Mouse (Mus musculus) heart, adult 8-10 months (tissue): ENCODE results near the gene Scgb1c1. TPM values are rescaled to one million over a fixed set of nuclear protein-coding genes. Genes with fewer than 3 reads are reported as not detected.
A peak's percentile ranks its signal among the peaks of the same experiment; 100 is the strongest.
"Not testable (repeated sequence)": the region's sequence is repeated elsewhere in the genome, so short reads cannot be mapped to it uniquely, and the experiment has no call there.

Source experiments
- DNase-seq: peaks from one replicate; pipeline ENCODE4 v3.0.0; 2022; ENCODE audit warnings: low spot score
- total RNA-seq, 4 experiments: library from RNA; stranded (reverse); gene quantifications; 2 replicates each; pipeline ENCODE4 v1.2.4; 2022

The Scgb1c1 gene
- total RNA-seq, 4 experiments from 2014 or later = 26.3 to 49.2 (median 37.1) TPM

- no peak for DNase-seq
Measured at GRCm38 (mm10) chr7:140879355-140879754, 34.0 kb downstream of the Scgb1c1 start.

- no peak for DNase-seq
Measured at GRCm38 (mm10) chr7:140880419-140880818, 35.1 kb downstream of the Scgb1c1 start.

GRCm38 (mm10) chr7:140880865-140881515 is 35.6 kb downstream of the Scgb1c1 start:
- DNase-seq = no peak

- DNase-seq = peak; percentile 93
Measured at GRCm38 (mm10) chr7:140881696-140882468, 36.5 kb downstream of the Scgb1c1 start, which contains the start of the genes Psmd13 and Sirt3. Psmd13 (plus strand) TSS chr7:140881968. Sirt3 (minus strand) TSS chr7:140882309.

GRCm38 (mm10) chr7:140882469-140882803 is 37.1 kb downstream of the Scgb1c1 start:
- no peak for DNase-seq

- DNase-seq = not testable (repeated sequence)
Measured at GRCm38 (mm10) chr7:140890636-140891035, 45.3 kb downstream of the Scgb1c1 start.

GRCm38 (mm10) chr7:140894031-140894430 is 48.7 kb downstream of the Scgb1c1 start:
- no peak for DNase-seq

- DNase-seq = no peak
Measured at GRCm38 (mm10) chr7:140894611-140895010, 49.3 kb downstream of the Scgb1c1 start.

Other genes starting within 250 kb of the Scgb1c1 start
- not detected for gene Olfr46, start 244.3 kb upstream of the Scgb1c1 start, total RNA-seq
- gene Olfr61, start 216.6 kb upstream of the Scgb1c1 start, total RNA-seq = not detected
- gene Olfr53, start 199.1 kb upstream of the Scgb1c1 start, total RNA-seq = not detected
- gene Olfr539, start 185.6 kb upstream of the Scgb1c1 start, total RNA-seq = not detected
- not detected for gene Olfr45, start 163.6 kb upstream of the Scgb1c1 start, total RNA-seq
- not detected for gene Olfr541, start 148.3 kb upstream of the Scgb1c1 start, total RNA-seq
- 1 to 10 TPM; 3.0 to 9.8 (median 4.0) TPM for gene Cyp2e1, start 81.8 kb upstream of the Scgb1c1 start, total RNA-seq
- under 1 TPM in 1 of 4 experiments, not detected in 3; 0.28 TPM for gene Syce1, start 57.7 kb upstream of the Scgb1c1 start, total RNA-seq
- under 1 TPM; 0.06 to 0.53 (median 0.30) TPM for gene Zfp941, start 23.4 kb upstream of the Scgb1c1 start, total RNA-seq
- 1 to 10 TPM in 2 of 4 experiments, under 1 TPM in 2; 0.79 to 3.2 (median 1.4) TPM for gene Urah, start 10.5 kb upstream of the Scgb1c1 start, total RNA-seq
- not detected for gene Odf3, start 2.3 kb downstream of the Scgb1c1 start, total RNA-seq
- not detected for gene Gm45785, start 10.8 kb downstream of the Scgb1c1 start, total RNA-seq
- 10 to 100 TPM; 22.3 to 24.4 (median 23.3) TPM for gene Ric8a, start 11.4 kb downstream of the Scgb1c1 start, total RNA-seq
- 10 to 100 TPM in 1 of 4 experiments, 1 to 10 TPM in 3; 7.9 to 11.8 (median 8.8) TPM for gene Bet1l, start 12.0 kb downstream of the Scgb1c1 start, total RNA-seq
- gene Psmd13, start 36.4 kb downstream of the Scgb1c1 start, total RNA-seq = 10 to 100 TPM; 80.4 to 85.4 (median 84.0) TPM
- 10 to 100 TPM; 67.8 to 72.6 (median 69.6) TPM for gene Sirt3, start 36.8 kb downstream of the Scgb1c1 start, total RNA-seq
- 1,000 to 10,000 TPM; 2,926 to 3,503 (median 3,138) TPM for gene Cox8b, start 54.9 kb downstream of the Scgb1c1 start, total RNA-seq
- not detected for gene Nlrp6, start 75.4 kb downstream of the Scgb1c1 start, total RNA-seq
- 1 to 10 TPM; 3.8 to 5.3 (median 4.3) TPM for gene Pgghg, start 95.8 kb downstream of the Scgb1c1 start, total RNA-seq
- under 1 TPM in 3 of 4 experiments, not detected in 1; 0.35 to 0.72 (median 0.37) TPM for gene Ifitm5, start 104.7 kb downstream of the Scgb1c1 start, total RNA-seq
- gene Gm45717, start 110.4 kb downstream of the Scgb1c1 start, total RNA-seq = not detected
- gene Ifitm2, start 110.4 kb downstream of the Scgb1c1 start, total RNA-seq = 100 to 1,000 TPM in 1 of 4 experiments, 10 to 100 TPM in 3; 86.2 to 101 (median 90.3) TPM
- 1 to 10 TPM; 1.6 to 6.3 (median 5.0) TPM for gene Ifitm1, start 121.7 kb downstream of the Scgb1c1 start, total RNA-seq
- 100 to 1,000 TPM in 1 of 4 experiments, 10 to 100 TPM in 3; 83.5 to 104 (median 88.4) TPM for gene Ifitm3, start 165.2 kb downstream of the Scgb1c1 start, total RNA-seq
- 1 to 10 TPM in 1 of 4 experiments, not detected in 3; 4.9 TPM for gene Ifitm6, start 172.4 kb downstream of the Scgb1c1 start, total RNA-seq
- not detected for gene Gm17387, start 183.6 kb downstream of the Scgb1c1 start, total RNA-seq
- not detected for gene B4galnt4, start 215.6 kb downstream of the Scgb1c1 start, total RNA-seq
- gene Pkp3, start 232.7 kb downstream of the Scgb1c1 start, total RNA-seq = under 1 TPM; 0.19 to 0.35 (median 0.27) TPM